Mouse (Mus musculus) embryonic facial prominence, embryonic 15.5 days (tissue): ENCODE results near the gene Scyl1. TPM values are rescaled to one million over a fixed set of nuclear protein-coding genes. Genes with fewer than 3 reads are reported as not detected.

Experiments
- ATAC-seq: fragments of 200-750 bp; cut with Nextera tagmentation; 2 replicates; pipeline ENCODE4 v1.8.0; 2017; ENCODE audit warnings: low read depth, moderate TSS enrichment; ENCODE audit not compliant: insufficient number of reproducible peaks, low FRiP score, low TSS enrichment
- H3K27ac ChIP-seq: fragments of 300-500 bp; sonication (generic); replicated peaks from 2 replicates; pipeline ENCODE4 v1.5.1; 2015; ENCODE audit warnings: mild to moderate bottlenecking, inconsistent platforms
- H3K27me3 ChIP-seq: fragments of 300-500 bp; sonication (generic); 2 replicates; pipeline ENCODE4 v1.6.1; 2015; ENCODE audit warnings: inconsistent platforms
- H3K36me3 ChIP-seq: fragments of 300-500 bp; sonication (generic); 2 replicates; pipeline ENCODE4 v1.6.1; 2015; ENCODE audit warnings: mild to moderate bottlenecking, inconsistent platforms
- H3K4me1 ChIP-seq: fragments of 300-500 bp; sonication (generic); 2 replicates; pipeline ENCODE4 v1.6.1; 2015; ENCODE audit warnings: inconsistent platforms
- H3K4me2 ChIP-seq: fragments of 300-500 bp; sonication (generic); replicated peaks from 2 replicates; pipeline ENCODE4 v1.6.1; 2015; ENCODE audit warnings: mild to moderate bottlenecking, inconsistent platforms
- H3K4me3 ChIP-seq: fragments of 300-500 bp; sonication (generic); replicated peaks from 2 replicates; pipeline ENCODE4 v1.5.1; 2015; ENCODE audit warnings: mild to moderate bottlenecking, inconsistent platforms
- H3K9ac ChIP-seq: fragments of 300-500 bp; sonication (generic); 2 replicates; pipeline ENCODE4 v1.6.1; 2015; ENCODE audit warnings: inconsistent platforms
- H3K9me3 ChIP-seq: fragments of 300-500 bp; sonication (generic); replicated peaks from 2 replicates; pipeline ENCODE4 v1.6.1; 2016; ENCODE audit warnings: inconsistent platforms
- WGBS: fragments of 180-500 bp; shearing (Covaris S2); methylation state at CpG from one replicate; pipeline ENCODE4 v1.1.7; 2015; 5-methylcytosine and 5-hydroxymethylcytosine counted together
- polyA plus RNA-seq: library from polyadenylated mRNA; unstranded; fragments of >200 nt; fragmentation: Nextera tagmentation; extraction: Ambion mirVana; gene quantifications from 2 replicates; pipeline ENCODE4 v1.2.1, GENCODE M21; 2015

The Scyl1 gene
- polyA plus RNA-seq, 1 experiment from 2014 or later = 81.8 TPM

- no peak for ATAC-seq
- no peak overlapping the region for H3K27ac ChIP-seq
- 79% methylated on average over 1 of the region's 1 CpGs for WGBS
- H3K27me3 ChIP-seq = no peaks in the 10 kb centered on the region
- H3K9ac ChIP-seq = no peak overlapping the region
- H3K4me1 ChIP-seq = peaks cover 5% of the 10 kb centered on the region; the same call in 1 of the 2 replicates
- H3K9me3 ChIP-seq = no peaks in the 10 kb centered on the region
- no peaks in the 10 kb centered on the region for H3K36me3 ChIP-seq
- H3K4me2 ChIP-seq = no peak overlapping the region
- no peak overlapping the region for H3K4me3 ChIP-seq
These were observed 10.9 kb upstream of the Scyl1 start for GRCm38 (mm10) chr19:5782121-5782520.

GRCm38 (mm10) chr19:5781532-5781931 is 10.3 kb upstream of the Scyl1 start:
- ATAC-seq = no peak
- H3K9me3 ChIP-seq = no peaks in the 10 kb centered on the region
- 90% methylated on average over 6 of the region's 6 CpGs for WGBS
- no peak overlapping the region for H3K4me2 ChIP-seq
- no peaks in the 10 kb centered on the region for H3K27me3 ChIP-seq
- no peak overlapping the region for H3K27ac ChIP-seq
- H3K4me1 ChIP-seq = peaks cover under 1% of the 10 kb centered on the region; the same call in 1 of the 2 replicates
- H3K9ac ChIP-seq = no peak overlapping the region
- no peak overlapping the region for H3K4me3 ChIP-seq
- no peaks in the 10 kb centered on the region for H3K36me3 ChIP-seq

GRCm38 (mm10) chr19:5780203-5780602 is 9.0 kb upstream of the Scyl1 start:
- no peak overlapping the region for H3K9ac ChIP-seq
- ATAC-seq = no peak

GRCm38 (mm10) chr19:5778312-5778711 is 7.1 kb upstream of the Scyl1 start:
- Histone ChIP-seq H3K27ac (no peak overlapping the region), H3K4me2 (no peak overlapping the region), H3K27me3 (no peaks in the 10 kb centered on the region), H3K36me3 (no peaks in the 10 kb centered on the region), H3K9me3 (no peaks in the 10 kb centered on the region), H3K9ac (no peak overlapping the region), H3K4me3 (no peak overlapping the region), H3K4me1 (no peaks in the 10 kb centered on the region)
- ATAC-seq = no peak
- 56% methylated on average over 8 of the region's 8 CpGs for WGBS

More at GRCm38 (mm10) chr19:5780203-5780602, 9.0 kb upstream of the Scyl1 start:
- WGBS = 72% methylated on average over 7 of the region's 7 CpGs
- H3K9me3 ChIP-seq = no peaks in the 10 kb centered on the region
- H3K4me3 ChIP-seq = no peak overlapping the region
- no peak overlapping the region for H3K27ac ChIP-seq
- H3K36me3 ChIP-seq = no peaks in the 10 kb centered on the region
- no peaks in the 10 kb centered on the region for H3K4me1 ChIP-seq
- no peaks in the 10 kb centered on the region for H3K27me3 ChIP-seq
- H3K4me2 ChIP-seq = no peak overlapping the region

- Histone ChIP-seq H3K36me3 (no peaks in the 10 kb centered on the region), H3K4me3 (no peak overlapping the region), H3K9ac (no peak overlapping the region), H3K4me1 (no peaks in the 10 kb centered on the region), H3K27ac (no peak overlapping the region), H3K4me2 (no peak overlapping the region), H3K9me3 (no peaks in the 10 kb centered on the region), H3K27me3 (no peaks in the 10 kb centered on the region)
- no peak for ATAC-seq
- 76% methylated on average over 9 of the region's 9 CpGs for WGBS
These were observed 6.3 kb upstream of the Scyl1 start for GRCm38 (mm10) chr19:5777387-5778032.

- H3K4me1 ChIP-seq = peaks cover 25% of the 10 kb centered on the region
- H3K4me3 ChIP-seq = peak overlapping the region; percentile 83
- peak overlapping the region; percentile 83; the same call in 1 of the 2 replicates for H3K27ac ChIP-seq
- H3K9me3 ChIP-seq = no peaks in the 10 kb centered on the region
- H3K4me2 ChIP-seq = peak overlapping the region; percentile 85
- no peaks in the 10 kb centered on the region for H3K27me3 ChIP-seq
- peaks cover 46% of the 10 kb centered on the region for H3K36me3 ChIP-seq
- WGBS = 31% methylated on average over 9 of the region's 9 CpGs
- H3K9ac ChIP-seq = peak overlapping the region; percentile 98
- no peak for ATAC-seq
These were observed 908 bp downstream of the Scyl1 start for GRCm38 (mm10) chr19:5770311-5770710.

- Histone ChIP-seq H3K9me3 (no peaks in the 10 kb centered on the region), H3K4me3 (no peak overlapping the region), H3K27ac (no peak overlapping the region), H3K4me2 (no peak overlapping the region), H3K36me3 (peaks cover 72% of the 10 kb centered on the region), H3K9ac (no peak overlapping the region), H3K4me1 (peaks cover 25% of the 10 kb centered on the region), H3K27me3 (no peaks in the 10 kb centered on the region)
- 86% methylated on average over 4 of the region's 4 CpGs for WGBS
- ATAC-seq = no peak
These were observed 3.9 kb downstream of the Scyl1 start for GRCm38 (mm10) chr19:5767271-5767670.

GRCm38 (mm10) chr19:5763163-5763562 is 8.1 kb downstream of the Scyl1 start:
- H3K9me3 ChIP-seq = no peaks in the 10 kb centered on the region
- 90% methylated on average over 6 of the region's 6 CpGs for WGBS
- ATAC-seq = no peak

GRCm38 (mm10) chr19:5758878-5759403 is 12.3 kb downstream of the Scyl1 start:
- no peak for ATAC-seq
- Histone ChIP-seq H3K9ac (no peak overlapping the region), H3K4me2 (no peak overlapping the region), H3K36me3 (peaks cover 70% of the 10 kb centered on the region), H3K4me1 (peaks cover 12% of the 10 kb centered on the region), H3K9me3 (no peaks in the 10 kb centered on the region), H3K4me3 (no peak overlapping the region), H3K27me3 (peaks cover 23% of the 10 kb centered on the region), H3K27ac (no peak overlapping the region)
- WGBS = 86% methylated on average over 14 of the region's 14 CpGs

More at GRCm38 (mm10) chr19:5763163-5763562, 8.1 kb downstream of the Scyl1 start:
- Histone ChIP-seq H3K36me3 (peaks cover 94% of the 10 kb centered on the region), H3K9ac (no peak overlapping the region), H3K4me1 (0 out of 2 replicates have a peak, but pooled peaks cover under 1% of the 10 kb centered on the region), H3K27me3 (no peaks in the 10 kb centered on the region), H3K4me3 (no peak overlapping the region), H3K27ac (no peak overlapping the region), H3K4me2 (no peak overlapping the region)

GRCm38 (mm10) chr19:5756991-5757636 is 14.1 kb downstream of the Scyl1 start:
- peak overlapping the region; percentile 9 for H3K4me3 ChIP-seq
- 26% methylated on average over 27 of the region's 36 CpGs for WGBS
- peaks cover 12% of the 10 kb centered on the region for H3K4me1 ChIP-seq
- peak overlapping the region; percentile 16 for H3K4me2 ChIP-seq
- H3K27me3 ChIP-seq = peaks cover 23% of the 10 kb centered on the region
- no peak overlapping the region for H3K27ac ChIP-seq
- H3K36me3 ChIP-seq = peaks cover 70% of the 10 kb centered on the region
- H3K9ac ChIP-seq = no peak overlapping the region
- peak; percentile 24; the same call in 1 of the 2 replicates for ATAC-seq
- H3K9me3 ChIP-seq = no peaks in the 10 kb centered on the region

- peaks cover 65% of the 10 kb centered on the region for H3K36me3 ChIP-seq
- H3K4me1 ChIP-seq = peaks cover 19% of the 10 kb centered on the region
- 0 out of 2 replicates have a peak overlapping the region, but pooled peaks have one; percentile 11 for H3K27ac ChIP-seq
- 0 out of 2 replicates have a peak overlapping the region, but pooled peaks have one; percentile 3 for H3K9ac ChIP-seq
- peak overlapping the region; percentile 9 for H3K4me3 ChIP-seq
- H3K4me2 ChIP-seq = peak overlapping the region; percentile 16
- H3K9me3 ChIP-seq = no peaks in the 10 kb centered on the region
- H3K27me3 ChIP-seq = peaks cover 23% of the 10 kb centered on the region
- 0 out of 2 replicates have a peak, but pooled peaks have one; percentile 2 for ATAC-seq
- WGBS = 17% methylated on average over 28 of the region's 29 CpGs
These were observed 14.8 kb downstream of the Scyl1 start for GRCm38 (mm10) chr19:5756321-5756985.
